9 mouse cellular contexts compared by ENCODE assay signal in the genomic region with DNA sequence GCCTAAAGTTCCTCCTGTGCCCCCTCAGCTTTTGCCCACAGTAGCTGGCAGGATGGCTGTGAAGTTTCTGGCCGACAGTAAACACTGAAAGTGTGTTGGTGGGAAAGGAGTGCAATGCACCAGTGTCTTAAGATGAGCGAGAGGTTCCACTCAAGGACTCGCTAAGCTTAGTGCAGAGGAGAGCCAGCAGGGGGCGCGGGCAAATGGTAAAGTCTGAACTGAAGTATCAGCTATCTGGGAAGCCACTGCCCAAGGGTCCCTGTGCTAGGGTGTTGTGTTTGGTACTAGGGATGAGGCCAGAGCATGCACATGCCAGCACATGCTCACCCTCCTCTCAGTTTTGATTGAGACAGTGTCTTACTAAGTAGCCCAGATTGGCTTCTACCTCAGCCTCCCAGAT.
A peak's percentile ranks its signal among the peaks of the same experiment; 100 is the strongest.
DNase-seq lines count a peak whose midpoint lies in the region; ATAC-seq and TF ChIP-seq lines count a peak whose summit lies in the region.
"Had no signal": no experiment of that assay in that cellular context is flagged by ENCODE, and none has a peak within 500 bp of the region (broad histone marks: within the 10 kb centered on the region; RNA-seq: fewer than 3 reads in every experiment).

No protein-coding gene starts in this region.

- no peak overlapping the region for H3K9ac ChIP-seq in hindbrain, embryonic 14.5 days
- no peak overlapping the region for H3K9ac ChIP-seq in midbrain, embryonic 11.5 days (ENCODE audit: low read length)
- H3K9ac ChIP-seq: limb, embryonic 15.5 days had no signal

- no peak overlapping the region for H3K27ac ChIP-seq in hindbrain, embryonic 14.5 days
- no peak overlapping the region for H3K27ac ChIP-seq in left cerebral cortex, adult 2 months
- H3K27ac ChIP-seq in midbrain, embryonic 11.5 days (ENCODE audit: low read depth, low read length), result no peak overlapping the region
- H3K27ac ChIP-seq: limb, embryonic 15.5 days had no signal

- ATAC-seq in hindbrain, embryonic 14.5 days (ENCODE audit: low FRiP score), result peak; percentile 72; the same call in 1 of the 2 replicates
- ATAC-seq in midbrain, embryonic 11.5 days (ENCODE audit: low FRiP score), result 0 out of 2 replicates have a peak, but pooled peaks have one; percentile 33

- 10% methylated on average over 5 of the region's 5 CpGs for WGBS in hindbrain, embryonic 14.5 days
- 7% methylated on average over 5 of the region's 5 CpGs for WGBS in midbrain, embryonic 11.5 days

- intact Hi-C loops in left cerebral cortex, adult 2 months (cut with DNase I), result loop anchor here (2.0 kb wide), 2 partner anchors 145 to 207 kb away; partner anchors contain the start of gene Socs1

- peak; percentile 83 for DNase-seq in MN1 (ENCODE audit: low spot score)
- peak; percentile 73 for DNase-seq in c-Kit-positive CD71-negative TER-119-negative erythroid progenitor cells, embryonic 14.5 days (ENCODE audit: low read depth)
- DNase-seq in forelimb bud, embryonic 11.5 days (ENCODE audit: low read depth, low spot score), result peak; percentile 63
- DNase-seq in hindbrain, embryonic 14.5 days (ENCODE audit: low spot score), result peak; percentile 85
- peak; percentile 70 to 72 for DNase-seq in left cerebral cortex, adult 2 months (ENCODE audit: extremely low spot score in 1 of 2, low spot score in 2 of 2)
- peak; percentile 97 for DNase-seq in midbrain, embryonic 11.5 days (ENCODE audit: low spot score, missing footprints)
- DNase-seq in right cerebral cortex, postnatal 4 days, result peak; percentile 92
- peak; percentile 56 to 86 for DNase-seq in urinary bladder, postnatal 4 days (ENCODE audit: low spot score in 2 of 2)

- TF ChIP-seq CTCF in left cerebral cortex, adult 2 months (IDR thresholded peaks at IDR 0.05), result peak; percentile 79

- no peaks in the 10 kb centered on the region for H3K4me1 ChIP-seq in hindbrain, embryonic 14.5 days (replicated peaks; ENCODE audit: control insufficient read depth, insufficient read depth, low read length)
- H3K4me1 ChIP-seq in midbrain, embryonic 11.5 days (ENCODE audit: control insufficient read depth, insufficient read depth, low read length), result no peaks in the 10 kb centered on the region

- H3K9me3 ChIP-seq in hindbrain, embryonic 14.5 days (ENCODE audit: control insufficient read depth, low read length), result no peaks in the 10 kb centered on the region
- H3K9me3 ChIP-seq in midbrain, embryonic 11.5 days (ENCODE audit: control insufficient read depth, low read length), result no peaks in the 10 kb centered on the region
- H3K9me3 ChIP-seq: limb, embryonic 15.5 days had no signal

- H3K27me3 ChIP-seq in hindbrain, embryonic 14.5 days (ENCODE audit: control insufficient read depth, insufficient read depth, low read length), result no peaks in the 10 kb centered on the region
- H3K27me3 ChIP-seq in midbrain, embryonic 11.5 days (ENCODE audit: control insufficient read depth, insufficient read depth, low read length), result no peaks in the 10 kb centered on the region
- H3K27me3 ChIP-seq: limb, embryonic 15.5 days had no signal

- no peak overlapping the region for H3K4me2 ChIP-seq in hindbrain, embryonic 14.5 days (replicated peaks)
- no peak overlapping the region for H3K4me2 ChIP-seq in midbrain, embryonic 11.5 days
- H3K4me2 ChIP-seq: limb, embryonic 15.5 days had no signal

- no peak overlapping the region for H3K4me3 ChIP-seq in hindbrain, embryonic 14.5 days (replicated peaks; ENCODE audit: low read length)
- no peak overlapping the region for H3K4me3 ChIP-seq in left cerebral cortex, adult 2 months
- H3K4me3 ChIP-seq in midbrain, embryonic 11.5 days (ENCODE audit: low read depth, low read length), result no peak overlapping the region
- H3K4me3 ChIP-seq: limb, embryonic 15.5 days had no signal

- H3K36me3 ChIP-seq in hindbrain, embryonic 14.5 days (replicated peaks; ENCODE audit: control insufficient read depth, insufficient read depth), result peaks cover 12% of the 10 kb centered on the region
- no peaks in the 10 kb centered on the region for H3K36me3 ChIP-seq in midbrain, embryonic 11.5 days (ENCODE audit: control insufficient read depth, insufficient read depth, low read length)
- H3K36me3 ChIP-seq: limb, embryonic 15.5 days had no signal
